Mouse (Mus musculus) left cerebral cortex, postnatal 4 days (tissue): Measurements from ENCODE around the gene A630076J17Rik. TPM values are rescaled to one million over a fixed set of nuclear protein-coding genes. Genes with fewer than 3 reads are reported as not detected.

ENCODE experiments used
- DNase-seq: peaks from one replicate; pipeline ENCODE4 v3.0.0-alpha.2; 2022
- intact Hi-C: fragments of 180-260 bp; cut with DNase I; formaldehyde crosslinking; loops from one replicate; pipeline ENCODE4 v1.15.1; 2025
- total RNA-seq, 2 experiments: library from RNA; stranded (reverse); gene quantifications; 2 replicates each; pipeline ENCODE4 v1.2.3; 2021

The A630076J17Rik gene
- total RNA-seq, 2 experiments from 2014 or later, result not detected

- no peak for DNase-seq
- intact Hi-C loops, result no loop called here
Observed at GRCm38 (mm10) chr3:107229221-107229620, 1.2 kb upstream of the A630076J17Rik start.

GRCm38 (mm10) chr3:107229822-107230221 is 592 bp upstream of the A630076J17Rik start:
- DNase-seq, result no peak
- intact Hi-C loops, result loop anchor here (10.0 kb wide), 1 partner anchor 235 kb away; no protein-coding TSS in a partner anchor

GRCm38 (mm10) chr3:107231202-107231601 is 788 bp downstream of the A630076J17Rik start:
- DNase-seq, result no peak
- intact Hi-C loops, result loop anchor here (10.0 kb wide), 1 partner anchor 234 kb away; no protein-coding TSS in a partner anchor

- intact Hi-C loops, result loop anchor here (10.0 kb wide), 1 partner anchor 231 kb away; no protein-coding TSS in a partner anchor
- peak; percentile 78 for DNase-seq
Observed at GRCm38 (mm10) chr3:107233351-107233813, 3.0 kb downstream of the A630076J17Rik start.

GRCm38 (mm10) chr3:107233945-107234344 is 3.5 kb downstream of the A630076J17Rik start:
- DNase-seq, result no peak
- intact Hi-C loops, result loop anchor here (10.0 kb wide), 1 partner anchor 231 kb away; no protein-coding TSS in a partner anchor

GRCm38 (mm10) chr3:107238051-107238450 is 7.6 kb downstream of the A630076J17Rik start:
- no peak for DNase-seq
- intact Hi-C loops, result loop anchor here (5.0 to 10.0 kb wide), 2 partner anchors 34 to 227 kb away; no protein-coding TSS in a partner anchor

GRCm38 (mm10) chr3:107238471-107238980 is 8.1 kb downstream of the A630076J17Rik start:
- intact Hi-C loops, result loop anchor here (5.0 to 10.0 kb wide), 2 partner anchors 34 to 226 kb away; no protein-coding TSS in a partner anchor
- no peak for DNase-seq

GRCm38 (mm10) chr3:107239607-107240006 is 9.2 kb downstream of the A630076J17Rik start, which contains the start of gene Prok1:
Gene Prok1, minus strand, starts transcription at chr3:107239707.
- no peak for DNase-seq
- intact Hi-C loops, result loop anchor here (5.0 to 10.0 kb wide), 2 partner anchors 33 to 225 kb away; no protein-coding TSS in a partner anchor

- peak; percentile 7 for DNase-seq
- intact Hi-C loops, result no loop called here
Observed at GRCm38 (mm10) chr3:107241389-107242094, 11.1 kb downstream of the A630076J17Rik start.

- intact Hi-C loops, result no loop called here
- no peak for DNase-seq
Observed at GRCm38 (mm10) chr3:107246876-107247275, 16.5 kb downstream of the A630076J17Rik start.

GRCm38 (mm10) chr3:107249042-107249441 is 18.6 kb downstream of the A630076J17Rik start:
- no peak for DNase-seq
- intact Hi-C loops, result no loop called here

- intact Hi-C loops, result no loop called here
Observed at GRCm38 (mm10) chr3:107250320-107250719, 19.9 kb downstream of the A630076J17Rik start.

GRCm38 (mm10) chr3:107252035-107252434 is 21.6 kb downstream of the A630076J17Rik start:
- DNase-seq, result no peak

More at GRCm38 (mm10) chr3:107250320-107250719, 19.9 kb downstream of the A630076J17Rik start:
- DNase-seq, result no peak

GRCm38 (mm10) chr3:107253925-107254324 is 23.5 kb downstream of the A630076J17Rik start:
- no peak for DNase-seq
- intact Hi-C loops, result no loop called here

More at GRCm38 (mm10) chr3:107252035-107252434, 21.6 kb downstream of the A630076J17Rik start:
- intact Hi-C loops, result no loop called here

GRCm38 (mm10) chr3:107255992-107256391 is 25.6 kb downstream of the A630076J17Rik start:
- no peak for DNase-seq
- intact Hi-C loops, result no loop called here

GRCm38 (mm10) chr3:107256724-107257123 is 26.3 kb downstream of the A630076J17Rik start:
- DNase-seq, result no peak
- intact Hi-C loops, result no loop called here

GRCm38 (mm10) chr3:107257924-107258323 is 27.5 kb downstream of the A630076J17Rik start:
- no peak for DNase-seq
- intact Hi-C loops, result no loop called here

- DNase-seq, result no peak
- intact Hi-C loops, result no loop called here
Observed at GRCm38 (mm10) chr3:107260956-107261850, 30.8 kb downstream of the A630076J17Rik start.

GRCm38 (mm10) chr3:107261851-107262165 is 31.4 kb downstream of the A630076J17Rik start:
- DNase-seq, result no peak
- intact Hi-C loops, result no loop called here

- no peak for DNase-seq
- intact Hi-C loops, result no loop called here
Observed at GRCm38 (mm10) chr3:107266814-107267345, 36.5 kb downstream of the A630076J17Rik start.
